Mouse (Mus musculus) liver, postnatal 0 days (tissue): ENCODE measurements around the gene Agap1. TPM values are rescaled to one million over a fixed set of nuclear protein-coding genes. Genes with fewer than 3 reads are reported as not detected.

Experiments used
- ATAC-seq: fragments of 200-750 bp; cut with Nextera tagmentation; 2 replicates; pipeline ENCODE4 v1.8.0; 2017; ENCODE audit warnings: mild to moderate bottlenecking, moderate library complexity
- DNase-seq: peaks from one replicate; pipeline ENCODE4 v3.0.0-alpha.2; 2016
- H3K27ac ChIP-seq: fragments of 300-500 bp; sonication (generic); 2 replicates; pipeline ENCODE4 v1.5.1; 2014; ENCODE audit warnings: antibody characterized with exemption, moderate library complexity, mild to moderate bottlenecking, low read depth
- H3K27me3 ChIP-seq: fragments of 300-500 bp; sonication (generic); 2 replicates; pipeline ENCODE4 v1.6.1; 2014; ENCODE audit warnings: low read length, control low read depth, mixed read lengths; ENCODE audit not compliant: insufficient read depth
- H3K36me3 ChIP-seq: fragments of 300-500 bp; sonication (generic); replicated peaks from 2 replicates; pipeline ENCODE4 v1.6.1; 2014; ENCODE audit warnings: mild to moderate bottlenecking, control low read depth, low read length, moderate library complexity, mixed read lengths; ENCODE audit not compliant: insufficient read depth
- H3K4me1 ChIP-seq: fragments of 300-500 bp; sonication (generic); 2 replicates; pipeline ENCODE4 v1.6.1; 2014; ENCODE audit warnings: antibody characterized with exemption, mild to moderate bottlenecking, control low read depth; ENCODE audit not compliant: insufficient read depth
- H3K4me2 ChIP-seq: fragments of 300-500 bp; sonication (generic); 2 replicates; pipeline ENCODE4 v1.6.1; 2014; ENCODE audit warnings: low read depth, mild to moderate bottlenecking, low read length, moderate library complexity, mixed read lengths
- H3K4me3 ChIP-seq: fragments of 300-500 bp; sonication (generic); 2 replicates; pipeline ENCODE4 v1.5.1; 2014; ENCODE audit warnings: low read depth, low read length
- H3K9ac ChIP-seq: fragments of 300-500 bp; sonication (generic); replicated peaks from 2 replicates; pipeline ENCODE4 v1.6.1; 2014; ENCODE audit warnings: mild to moderate bottlenecking, moderate library complexity
- H3K9me3 ChIP-seq: fragments of 300-500 bp; sonication (generic); 2 replicates; pipeline ENCODE4 v1.6.1; 2016; ENCODE audit warnings: mild to moderate bottlenecking, control low read depth, low read length, mixed read lengths
- CTCF ChIP-seq: sonication (generic); IDR thresholded peaks from 2 replicates; pipeline ENCODE4 v1.5.1; 2016; ENCODE audit warnings: antibody characterized with exemption, low read depth
- EP300 ChIP-seq: IDR thresholded peaks from 2 replicates; pipeline ENCODE4 v1.6.1; 2016; ENCODE audit warnings: antibody characterized with exemption, low read depth, mild to moderate bottlenecking
- WGBS: fragments of 180-500 bp; shearing (Covaris S2); extraction: QIAGEN DNeasy Blood & Tissue Kit; methylation state at CpG from one replicate; pipeline ENCODE4 v1.1.7; 2014; ENCODE audit not compliant: insufficient replicate concordance; 5-methylcytosine and 5-hydroxymethylcytosine counted together
- polyA plus RNA-seq: library from polyadenylated mRNA; unstranded; fragments of >200 nt; fragmentation: Nextera tagmentation; extraction: Ambion mirVana; gene quantifications from 2 replicates; pipeline ENCODE4 v1.2.1, GENCODE M21; 2015

Gene Agap1
- polyA plus RNA-seq, 1 experiment from 2014 or later, result 1.0 TPM

DNA sequence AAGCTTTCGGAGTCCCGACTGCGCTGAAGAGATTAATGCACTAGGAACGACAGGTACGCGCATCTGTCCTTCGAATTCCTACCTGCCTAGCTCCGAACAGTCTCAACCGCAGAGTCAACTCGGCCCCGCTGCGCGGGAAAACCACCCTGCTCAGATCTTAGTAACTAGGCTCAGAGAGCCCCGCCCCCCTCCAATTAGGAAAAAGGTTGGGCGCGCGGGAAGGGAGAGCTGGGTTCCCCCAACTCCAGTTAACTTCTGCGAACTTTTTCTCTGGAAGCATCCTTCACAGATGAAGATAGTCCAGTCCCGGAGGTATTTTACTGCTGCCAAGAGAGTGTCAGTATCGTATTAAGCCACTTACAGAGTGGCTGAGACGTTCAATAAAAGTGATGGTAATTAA is 479.2 kb downstream of the Agap1 start:
- H3K27ac ChIP-seq, result no peak overlapping the region
- DNase-seq (no peak), ATAC-seq (no peak)
- no peak for TF ChIP-seq EP300
- no peak for TF ChIP-seq CTCF
- no peaks in the 10 kb centered on the region for H3K9me3 ChIP-seq
- peaks cover 11% of the 10 kb centered on the region for H3K4me1 ChIP-seq
- no peak overlapping the region for H3K9ac ChIP-seq
- no peak overlapping the region for H3K4me2 ChIP-seq
- peaks cover 88% of the 10 kb centered on the region for H3K27me3 ChIP-seq
- no peaks in the 10 kb centered on the region for H3K36me3 ChIP-seq
- 46% methylated on average over 21 of the region's 21 CpGs for WGBS
- H3K4me3 ChIP-seq, result no peak overlapping the region

DNA sequence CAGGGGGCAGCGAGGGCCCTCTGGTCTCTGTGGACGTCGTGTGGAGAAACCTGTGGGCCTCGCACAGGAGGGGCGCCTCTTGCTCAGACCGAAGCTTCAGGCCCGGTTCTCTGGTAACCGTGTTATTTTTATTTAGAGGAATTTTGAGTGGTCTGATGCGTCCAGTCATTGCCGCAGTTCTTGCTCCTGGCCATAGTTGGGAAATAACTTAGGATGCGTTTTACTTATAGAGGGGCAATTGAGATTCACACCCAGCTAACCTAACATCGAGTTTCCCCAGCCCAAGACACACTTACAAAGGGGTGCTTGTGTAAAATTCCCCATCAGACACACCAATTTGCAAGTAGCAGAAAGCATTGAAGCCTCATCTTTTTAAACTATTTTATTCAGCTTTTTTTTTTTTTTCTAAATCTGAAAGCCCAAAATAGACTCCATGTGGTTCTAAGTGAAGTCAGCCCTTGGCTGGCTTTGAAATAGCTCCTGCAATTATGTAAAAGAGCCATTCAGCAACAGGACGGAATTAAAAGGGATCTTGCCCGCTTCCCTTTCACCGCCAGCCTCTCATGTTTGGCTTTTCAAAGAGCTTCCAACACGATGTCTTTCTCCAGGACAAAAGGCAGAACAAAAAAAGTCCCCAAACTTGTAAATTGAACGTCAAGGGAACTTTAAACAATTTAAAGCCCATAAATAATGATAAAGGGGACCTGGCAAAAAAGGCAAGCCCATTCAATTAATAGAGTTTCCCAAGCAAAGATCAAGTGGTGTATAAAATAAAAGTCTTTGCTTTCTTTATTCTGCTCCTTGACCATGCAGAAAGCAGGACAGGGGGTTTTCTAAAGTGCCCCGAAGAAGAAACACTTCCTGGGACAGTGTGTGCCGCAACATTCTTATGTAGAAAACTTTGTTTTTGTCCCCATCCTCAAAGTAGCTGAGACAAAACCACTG is 480.0 kb downstream of the Agap1 start:
- TF ChIP-seq EP300, result no peak
- TF ChIP-seq CTCF, result no peak
- no peaks in the 10 kb centered on the region for H3K9me3 ChIP-seq
- no peak overlapping the region for H3K27ac ChIP-seq
- DNase-seq (no peak), ATAC-seq (no peak)
- H3K4me2 ChIP-seq, result no peak overlapping the region
- 43% methylated on average over 19 of the region's 19 CpGs for WGBS
- no peak overlapping the region for H3K9ac ChIP-seq
- H3K27me3 ChIP-seq, result peaks cover 87% of the 10 kb centered on the region
- H3K36me3 ChIP-seq, result no peaks in the 10 kb centered on the region
- H3K4me1 ChIP-seq, result peaks cover 11% of the 10 kb centered on the region
- H3K4me3 ChIP-seq, result no peak overlapping the region

DNA sequence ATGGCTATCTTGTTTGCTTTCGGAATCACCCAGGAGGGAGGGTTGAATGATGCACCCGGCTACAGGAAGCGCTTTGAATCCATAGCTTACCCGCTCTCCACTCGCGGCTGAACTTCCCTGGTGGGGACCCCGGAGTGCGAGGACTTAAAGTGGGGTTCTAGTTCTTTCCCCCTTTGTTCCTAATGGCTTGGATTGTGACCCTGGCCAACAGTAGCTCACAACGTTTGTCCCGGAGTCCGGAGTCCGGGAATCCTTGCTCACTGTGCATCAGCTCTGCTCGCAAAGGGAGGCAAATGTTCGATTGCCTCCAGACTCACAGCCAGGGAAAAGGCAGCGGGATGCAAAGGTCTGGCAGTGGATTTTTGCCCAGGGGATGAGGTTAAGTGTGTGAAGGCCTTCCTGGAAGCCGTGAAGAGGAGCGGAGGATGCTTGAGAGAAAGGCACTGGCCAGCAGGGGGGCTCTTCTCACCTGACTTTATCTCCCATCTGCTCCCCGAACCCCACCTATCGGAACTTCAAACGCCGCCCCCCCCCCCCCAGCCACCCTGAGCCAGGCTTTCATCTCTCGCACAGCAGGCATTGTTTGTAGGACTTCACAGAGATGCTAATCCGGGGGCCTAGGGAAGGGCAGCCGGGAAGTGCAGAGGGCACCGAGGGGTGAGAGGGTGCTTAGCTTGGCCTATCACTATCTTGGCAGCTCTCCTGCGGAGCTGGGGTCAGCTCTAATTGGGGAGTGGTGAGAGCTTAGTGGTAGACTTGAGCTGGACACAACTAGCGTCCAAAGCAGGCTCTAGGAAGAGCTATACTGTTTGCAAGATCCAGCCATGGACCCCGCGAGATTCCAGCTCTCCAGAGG is 481.1 kb downstream of the Agap1 start:
- no peak for TF ChIP-seq CTCF
- no peak for ATAC-seq
- no peak overlapping the region for H3K9ac ChIP-seq
- no peak for DNase-seq
- 19% methylated on average over 27 of the region's 29 CpGs for WGBS
- H3K4me1 ChIP-seq, result peaks cover 5% of the 10 kb centered on the region
- H3K4me2 ChIP-seq, result no peak overlapping the region
- H3K4me3 ChIP-seq, result no peak overlapping the region
- peaks cover 86% of the 10 kb centered on the region for H3K27me3 ChIP-seq
- no peaks in the 10 kb centered on the region for H3K9me3 ChIP-seq
- no peak overlapping the region for H3K27ac ChIP-seq
- H3K36me3 ChIP-seq, result no peaks in the 10 kb centered on the region

DNA sequence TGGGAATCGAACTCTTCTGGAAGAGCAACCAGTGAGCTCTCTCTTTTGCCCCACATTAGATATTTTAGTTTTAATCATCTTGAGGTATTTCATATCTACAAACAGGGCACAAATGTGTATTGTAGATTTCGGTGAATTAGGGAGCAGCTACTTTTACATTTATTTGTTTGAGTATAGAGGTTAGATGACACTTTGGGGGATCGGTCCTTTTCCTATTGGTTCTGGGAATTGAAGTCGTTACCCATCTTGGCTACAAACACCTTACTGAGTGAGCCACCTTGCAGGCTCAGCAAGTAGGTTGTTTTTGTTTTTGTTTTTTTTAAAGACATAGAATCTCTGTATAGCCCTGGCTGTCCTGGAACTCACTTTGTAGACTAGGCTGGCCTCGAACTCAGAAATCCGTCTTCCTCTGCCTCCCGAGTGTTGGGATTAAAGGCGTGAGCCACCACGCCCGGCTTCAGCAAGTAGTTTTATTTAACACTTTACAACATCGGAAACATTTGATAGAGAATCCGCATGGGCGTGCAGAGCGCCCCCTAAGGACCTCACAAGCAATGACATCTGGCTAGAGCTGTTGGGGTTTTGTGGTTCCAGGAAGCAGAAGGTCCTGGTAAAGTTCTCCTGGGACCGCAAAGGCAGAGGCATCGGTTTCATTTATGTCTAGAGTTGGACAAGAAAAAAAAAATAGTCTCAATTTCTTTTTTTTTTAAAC is 484.4 kb downstream of the Agap1 start:
- WGBS, result 26% methylated on average over 16 of the region's 16 CpGs
- no peaks in the 10 kb centered on the region for H3K36me3 ChIP-seq
- no peaks in the 10 kb centered on the region for H3K9me3 ChIP-seq
- H3K4me3 ChIP-seq, result no peak overlapping the region
- ATAC-seq (no peak), DNase-seq (no peak)
- H3K4me1 ChIP-seq, result peaks cover 6% of the 10 kb centered on the region; the same call in 1 of the 2 replicates
- H3K9ac ChIP-seq, result no peak overlapping the region
- peaks cover 81% of the 10 kb centered on the region for H3K27me3 ChIP-seq
- TF ChIP-seq CTCF (peak; percentile 43), EP300 (no peak)
- H3K27ac ChIP-seq, result no peak overlapping the region
- H3K4me2 ChIP-seq, result no peak overlapping the region

DNA sequence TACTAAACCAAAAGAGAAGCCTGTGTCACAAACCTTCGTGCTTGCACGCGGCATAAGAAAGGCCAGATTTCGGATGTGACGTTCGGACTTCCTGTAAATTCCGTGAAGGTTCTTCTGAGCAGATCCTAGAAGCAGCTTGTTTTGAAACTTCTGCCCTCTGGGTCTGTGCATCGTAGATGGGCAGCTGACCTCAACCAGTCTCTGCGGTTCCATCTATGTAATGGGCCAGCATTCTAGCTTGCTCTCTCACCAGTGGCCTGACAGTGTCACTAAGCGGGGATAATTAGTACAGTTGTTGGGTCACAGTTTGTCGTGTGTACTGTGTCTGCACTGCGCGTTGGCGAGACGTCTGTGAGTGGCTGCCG is 485.0 kb downstream of the Agap1 start:
- no peak overlapping the region for H3K27ac ChIP-seq
- no peak overlapping the region for H3K4me3 ChIP-seq
- no peaks in the 10 kb centered on the region for H3K36me3 ChIP-seq
- H3K9me3 ChIP-seq, result no peaks in the 10 kb centered on the region
- no peak for TF ChIP-seq EP300
- TF ChIP-seq CTCF, result no peak
- peaks cover 79% of the 10 kb centered on the region for H3K27me3 ChIP-seq
- no peak overlapping the region for H3K9ac ChIP-seq
- H3K4me1 ChIP-seq, result peaks cover 6% of the 10 kb centered on the region; the same call in 1 of the 2 replicates
- ATAC-seq (no peak), DNase-seq (no peak)
- H3K4me2 ChIP-seq, result no peak overlapping the region
- 22% methylated on average over 16 of the region's 16 CpGs for WGBS
